Mouse (Mus musculus) neural tube, embryonic 13.5 days (tissue): Measurements from ENCODE around the gene Pde4c. TPM values are rescaled to one million over a fixed set of nuclear protein-coding genes. Genes with fewer than 3 reads are reported as not detected.

Source experiments
- microRNA-seq: library from miRNA; unstranded; fragments of <30 nt; microRNA quantifications from one replicate; pipeline ENCODE4, GENCODE M21; 2016
- polyA plus RNA-seq: library from polyadenylated mRNA; unstranded; fragments of >200 nt; fragmentation: Nextera tagmentation; extraction: Ambion mirVana; gene quantifications from 2 replicates; pipeline ENCODE4 v1.2.1, GENCODE M21; 2015

Gene Pde4c
- polyA plus RNA-seq, 1 experiment from 2014 or later, result 0.18 TPM

Small RNA genes lying within 50 kb of the gene (microRNA-seq; reads per million reads assigned to microRNA genes)
- gene Mir7240, result not detected

Other genes starting within 250 kb of the Pde4c start
- gene Klhl26, start 246.8 kb upstream of the Pde4c start, polyA plus RNA-seq, result 25.6 and 27.6 TPM in 2 replicates
- gene Tmem59l, start 236.4 kb upstream of the Pde4c start, polyA plus RNA-seq, result 78.4 and 89.7 TPM in 2 replicates
- 3.6 and 4.6 TPM in 2 replicates for gene Crlf1, start 230.6 kb upstream of the Pde4c start, polyA plus RNA-seq
- 143 and 153 TPM in 2 replicates for gene Rex1bd, start 217.0 kb upstream of the Pde4c start, polyA plus RNA-seq
- gene Uba52, start 212.9 kb upstream of the Pde4c start, polyA plus RNA-seq, result 787 and 800 TPM in 2 replicates
- gene Fkbp8, start 196.0 kb upstream of the Pde4c start, polyA plus RNA-seq, result 347 and 358 TPM in 2 replicates
- gene Kxd1, start 195.8 kb upstream of the Pde4c start, polyA plus RNA-seq, result 46.7 and 46.9 TPM in 2 replicates
- gene Ell, start 184.3 kb upstream of the Pde4c start, polyA plus RNA-seq, result 15.6 and 16.5 TPM in 2 replicates
- gene Isyna1, start 129.3 kb upstream of the Pde4c start, polyA plus RNA-seq, result 113 and 115 TPM in 2 replicates
- gene Ssbp4, start 114.8 kb upstream of the Pde4c start, polyA plus RNA-seq, result 117 and 141 TPM in 2 replicates
- 1.5 and 1.8 TPM in 2 replicates for gene Lrrc25, start 107.6 kb upstream of the Pde4c start, polyA plus RNA-seq
- gene Gdf15, start 91.3 kb upstream of the Pde4c start, polyA plus RNA-seq, result not detected in 2 replicates
- 102 and 108 TPM in 2 replicates for gene Pgpep1, start 63.3 kb upstream of the Pde4c start, polyA plus RNA-seq
- gene Lsm4, start 50.5 kb upstream of the Pde4c start, polyA plus RNA-seq, result 214 and 215 TPM in 2 replicates
- 108 and 112 TPM in 2 replicates for gene Jund, start 24.8 kb upstream of the Pde4c start, polyA plus RNA-seq
- gene Iqcn, start 20.3 kb upstream of the Pde4c start, polyA plus RNA-seq, result 0.08 and 0.17 TPM in 2 replicates
- gene Gm3336, start 5.2 kb upstream of the Pde4c start, polyA plus RNA-seq, result not detected in 2 replicates
- 402 and 417 TPM in 2 replicates for gene Rab3a, start 31.0 kb downstream of the Pde4c start, polyA plus RNA-seq
- gene Mpv17l2, start 37.2 kb downstream of the Pde4c start, polyA plus RNA-seq, result 46.1 and 54.5 TPM in 2 replicates
- 88.9 and 93.7 TPM in 2 replicates for gene Pik3r2, start 53.0 kb downstream of the Pde4c start, polyA plus RNA-seq
- 15.8 and 17.6 TPM in 2 replicates for gene Mast3, start 81.3 kb downstream of the Pde4c start, polyA plus RNA-seq
- gene Il12rb1, start 84.7 kb downstream of the Pde4c start, polyA plus RNA-seq, result not detected in 2 replicates
- 7.8 TPM in 2 replicates for gene Arrdc2, start 116.0 kb downstream of the Pde4c start, polyA plus RNA-seq
- 17.5 and 17.9 TPM in 2 replicates for gene Kcnn1, start 139.5 kb downstream of the Pde4c start, polyA plus RNA-seq
- gene Ccdc124, start 150.2 kb downstream of the Pde4c start, polyA plus RNA-seq, result 148 and 156 TPM in 2 replicates
- 1.6 TPM in 2 replicates for gene Slc5a5, start 169.0 kb downstream of the Pde4c start, polyA plus RNA-seq
- 2,220 and 2,572 TPM in 2 replicates for gene Rpl18a, start 173.7 kb downstream of the Pde4c start, polyA plus RNA-seq
- gene Map1s, start 182.2 kb downstream of the Pde4c start, polyA plus RNA-seq, result 55.4 and 60.7 TPM in 2 replicates